Mouse (Mus musculus) c-Kit-positive CD71-positive TER-119-negative erythroid progenitor cells, embryonic 14.5 days (primary cell): ENCODE results near the gene Gm21883.
"Not testable (repeated sequence)": the region's sequence is repeated elsewhere in the genome, so short reads cannot be mapped to it uniquely, and the experiment has no call there.

Source experiments
- DNase-seq: peaks from one replicate; pipeline ENCODE4 v3.0.0-alpha.2; 2013; ENCODE audit warnings: low read depth

Gm21883 gene

DNA sequence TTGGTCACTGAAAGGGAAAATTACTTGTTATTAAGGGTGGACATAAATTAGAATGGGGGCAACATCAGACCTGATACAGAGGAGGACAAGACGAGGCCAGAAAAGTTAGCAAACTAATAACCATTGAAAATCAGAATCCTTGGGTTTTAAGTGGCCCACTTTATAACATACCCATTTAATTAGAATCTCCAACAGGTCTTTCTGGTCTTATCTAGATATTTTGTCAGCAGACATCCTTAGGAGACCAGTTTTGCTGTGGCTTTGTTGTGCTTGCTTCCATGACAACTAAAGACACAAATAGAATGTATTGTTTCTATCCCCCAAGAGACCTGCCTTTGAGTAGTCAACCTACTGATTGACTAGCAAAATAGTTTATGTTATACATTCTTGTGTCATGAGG is at the start of gene Gm21883:
Gene Gm21883 (minus strand): TSS at position 101 of the 400 bp plus-strand sequence.
- not testable (repeated sequence) for DNase-seq

DNA sequence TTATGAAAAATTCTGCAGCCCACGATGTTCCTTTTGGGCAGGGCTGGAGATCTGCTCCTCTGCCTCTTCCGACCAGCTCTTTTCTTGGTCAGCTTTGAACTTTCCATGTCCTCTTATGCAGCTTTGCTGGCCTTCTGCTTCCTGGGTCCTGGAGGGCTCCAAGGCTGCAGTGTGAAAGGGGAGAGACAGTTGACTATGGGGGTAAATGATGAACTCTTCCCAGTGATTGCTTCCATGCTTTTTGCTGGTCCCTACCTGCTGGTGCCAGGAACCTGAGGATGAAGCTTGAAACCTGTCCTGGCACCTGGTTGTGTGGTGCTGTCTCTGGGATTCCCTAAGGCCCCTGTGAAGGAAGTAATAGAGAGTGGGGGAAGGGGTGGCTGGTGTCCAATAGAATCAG is 44.7 kb upstream of the Gm21883 start, which contains the start of gene Spin2e:
Gene Spin2e (minus strand): TSS at position 101 of the 400 bp plus-strand sequence.
- DNase-seq = not testable (repeated sequence)
